Mouse (Mus musculus) A20 (cell line): ENCODE measurements around the gene Tenm2.

Experiments
- DNase-seq: peaks from one replicate; pipeline ENCODE4 v3.0.0-alpha.2; 2011; ENCODE audit warnings: low read depth, low spot score

Tenm2 gene

GRCm38 (mm10) chr11:36137840-36138239, 1097.9 kb downstream of the Tenm2 start:
- DNase-seq: no peak

- no peak for DNase-seq
Observed at GRCm38 (mm10) chr11:36137276-36137675, 1098.5 kb downstream of the Tenm2 start.

GRCm38 (mm10) chr11:36134645-36135044, 1101.1 kb downstream of the Tenm2 start:
- DNase-seq: no peak

GRCm38 (mm10) chr11:36123275-36123674, 1112.5 kb downstream of the Tenm2 start:
- no peak for DNase-seq

- DNase-seq: no peak
Observed at GRCm38 (mm10) chr11:36121410-36121929, 1114.3 kb downstream of the Tenm2 start.

- no peak for DNase-seq
Observed at GRCm38 (mm10) chr11:36120591-36121409, 1115.0 kb downstream of the Tenm2 start.

GRCm38 (mm10) chr11:36113326-36113725, 1122.4 kb downstream of the Tenm2 start:
- DNase-seq: no peak

GRCm38 (mm10) chr11:36108970-36109731, 1126.6 kb downstream of the Tenm2 start:
- DNase-seq: no peak

- no peak for DNase-seq
Observed at GRCm38 (mm10) chr11:36107840-36108239, 1127.9 kb downstream of the Tenm2 start.

- no peak for DNase-seq
Observed at GRCm38 (mm10) chr11:36106639-36107038, 1129.1 kb downstream of the Tenm2 start.

- DNase-seq: no peak
Observed at GRCm38 (mm10) chr11:36103556-36103955, 1132.2 kb downstream of the Tenm2 start.

- no peak for DNase-seq
Observed at GRCm38 (mm10) chr11:36096219-36096618, 1139.5 kb downstream of the Tenm2 start.

GRCm38 (mm10) chr11:36090210-36090609, 1145.6 kb downstream of the Tenm2 start:
- DNase-seq: no peak

GRCm38 (mm10) chr11:36081399-36082053, 1154.2 kb downstream of the Tenm2 start:
- DNase-seq: no peak

GRCm38 (mm10) chr11:36080766-36081165, 1155.0 kb downstream of the Tenm2 start:
- DNase-seq: no peak

GRCm38 (mm10) chr11:36078391-36078790, 1157.4 kb downstream of the Tenm2 start:
- DNase-seq: no peak

- DNase-seq: no peak
Observed at GRCm38 (mm10) chr11:36074015-36074567, 1161.7 kb downstream of the Tenm2 start.

- no peak for DNase-seq
Observed at GRCm38 (mm10) chr11:36073074-36073818, 1162.5 kb downstream of the Tenm2 start.

- no peak for DNase-seq
Observed at GRCm38 (mm10) chr11:36072646-36073045, 1163.1 kb downstream of the Tenm2 start.

GRCm38 (mm10) chr11:36072038-36072437, 1163.7 kb downstream of the Tenm2 start:
- no peak for DNase-seq

GRCm38 (mm10) chr11:36059325-36059843, 1176.4 kb downstream of the Tenm2 start:
- no peak for DNase-seq
